Mouse (Mus musculus) left cerebral cortex, postnatal 10 days (tissue): Measurements from ENCODE around the gene Emsy. TPM values are rescaled to one million over a fixed set of nuclear protein-coding genes. Genes with fewer than 3 reads are reported as not detected.
A peak's percentile ranks its signal among the peaks of the same experiment; 100 is the strongest.

Experiments used
- DNase-seq, 2 experiments: peaks; one replicate each; pipeline ENCODE4 v3.0.0; 2021 to 2022; ENCODE audit warnings: low spot score in 2 of 2, mixed read lengths in 1 of 2; ENCODE audit errors: extremely low spot score in 1 of 2
- intact Hi-C: fragments of 180-260 bp; cut with DNase I; formaldehyde crosslinking; loops from one replicate; pipeline ENCODE4 v1.15.1; 2025
- total RNA-seq, 2 experiments: library from RNA; stranded (reverse); gene quantifications; 2 replicates each; pipeline ENCODE4 v1.2.3; 2021

Emsy gene
- total RNA-seq, 2 experiments from 2014 or later = 57.1 to 57.2 TPM

GRCm38 (mm10) chr7:98561556-98562164 lies 94.9 kb downstream of the Emsy start:
- no peak for DNase-seq
- intact Hi-C loops = no loop called here

GRCm38 (mm10) chr7:98558128-98558921 lies 98.3 kb downstream of the Emsy start:
- intact Hi-C loops = no loop called here
- DNase-seq = peak in 1 of 2 experiments; percentile 62

- intact Hi-C loops = no loop called here
- no peak for DNase-seq
Measured at GRCm38 (mm10) chr7:98556767-98557394, 99.7 kb downstream of the Emsy start.

- intact Hi-C loops = no loop called here
Measured at GRCm38 (mm10) chr7:98551041-98551440, 105.5 kb downstream of the Emsy start.

GRCm38 (mm10) chr7:98550596-98550995 lies 106.0 kb downstream of the Emsy start:
- DNase-seq = peak in 1 of 2 experiments; percentile 77
- intact Hi-C loops = no loop called here

More at GRCm38 (mm10) chr7:98551041-98551440, 105.5 kb downstream of the Emsy start:
- DNase-seq = no peak

GRCm38 (mm10) chr7:98548839-98549238 lies 107.7 kb downstream of the Emsy start:
- intact Hi-C loops = no loop called here
- peak in 1 of 2 experiments; percentile 79 for DNase-seq

- intact Hi-C loops = no loop called here
Measured at GRCm38 (mm10) chr7:98544556-98544955, 112.0 kb downstream of the Emsy start.

GRCm38 (mm10) chr7:98543853-98544370 lies 112.7 kb downstream of the Emsy start:
- intact Hi-C loops = no loop called here
- DNase-seq = no peak

More at GRCm38 (mm10) chr7:98544556-98544955, 112.0 kb downstream of the Emsy start:
- DNase-seq = no peak

- peak in 1 of 2 experiments; percentile 15 for DNase-seq
- intact Hi-C loops = no loop called here
Measured at GRCm38 (mm10) chr7:98542731-98543142, 113.8 kb downstream of the Emsy start.

- DNase-seq = peak in 1 of 2 experiments; percentile 9
- intact Hi-C loops = no loop called here
Measured at GRCm38 (mm10) chr7:98542267-98542666, 114.3 kb downstream of the Emsy start.

GRCm38 (mm10) chr7:98541564-98541963 lies 115.0 kb downstream of the Emsy start:
- intact Hi-C loops = no loop called here
- peak in 1 of 2 experiments; percentile 8 for DNase-seq

GRCm38 (mm10) chr7:98540879-98541278 lies 115.7 kb downstream of the Emsy start:
- intact Hi-C loops = no loop called here

GRCm38 (mm10) chr7:98537967-98538573 lies 118.5 kb downstream of the Emsy start:
- peak in 1 of 2 experiments; percentile 40 for DNase-seq
- intact Hi-C loops = no loop called here

More at GRCm38 (mm10) chr7:98540879-98541278, 115.7 kb downstream of the Emsy start:
- DNase-seq = no peak

- intact Hi-C loops = no loop called here
- DNase-seq = peak in 1 of 2 experiments; percentile 17
Measured at GRCm38 (mm10) chr7:98537210-98537966, 119.2 kb downstream of the Emsy start.

Other genes with a start within 250 kb of the Emsy start
- gene Gucy2d, start 216.4 kb downstream of the Emsy start, total RNA-seq = not detected
- gene Lrrc32, start 167.5 kb downstream of the Emsy start, total RNA-seq = 1 to 10 TPM; 2.8 to 4.3 TPM
- 10 to 100 TPM; 65.7 to 66.5 TPM for gene Thap12, start 46.3 kb upstream of the Emsy start, total RNA-seq
- gene Wnt11, start 178.3 kb upstream of the Emsy start, total RNA-seq = under 1 TPM; 0.69 to 0.99 TPM